Mouse (Mus musculus) lung, adult 2 months (tissue): ENCODE results near the gene Ecsit.
A peak's percentile ranks its signal among the peaks of the same experiment; 100 is the strongest.

ENCODE experiments used
- CTCF ChIP-seq: fragments of 200-500 bp; IDR thresholded peaks from 2 replicates; pipeline ENCODE4 v1.5.1; 2011; ENCODE audit warnings: mild to moderate bottlenecking, low read length, control low read depth; ENCODE audit not compliant: insufficient read depth
- POLR2A ChIP-seq: fragments of 200-500 bp; IDR thresholded peaks from 2 replicates; pipeline ENCODE4 v1.6.1; 2011; ENCODE audit warnings: low read depth, mild to moderate bottlenecking, control low read depth, low read length, borderline replicate concordance; ENCODE audit errors: extremely low read depth

DNA sequence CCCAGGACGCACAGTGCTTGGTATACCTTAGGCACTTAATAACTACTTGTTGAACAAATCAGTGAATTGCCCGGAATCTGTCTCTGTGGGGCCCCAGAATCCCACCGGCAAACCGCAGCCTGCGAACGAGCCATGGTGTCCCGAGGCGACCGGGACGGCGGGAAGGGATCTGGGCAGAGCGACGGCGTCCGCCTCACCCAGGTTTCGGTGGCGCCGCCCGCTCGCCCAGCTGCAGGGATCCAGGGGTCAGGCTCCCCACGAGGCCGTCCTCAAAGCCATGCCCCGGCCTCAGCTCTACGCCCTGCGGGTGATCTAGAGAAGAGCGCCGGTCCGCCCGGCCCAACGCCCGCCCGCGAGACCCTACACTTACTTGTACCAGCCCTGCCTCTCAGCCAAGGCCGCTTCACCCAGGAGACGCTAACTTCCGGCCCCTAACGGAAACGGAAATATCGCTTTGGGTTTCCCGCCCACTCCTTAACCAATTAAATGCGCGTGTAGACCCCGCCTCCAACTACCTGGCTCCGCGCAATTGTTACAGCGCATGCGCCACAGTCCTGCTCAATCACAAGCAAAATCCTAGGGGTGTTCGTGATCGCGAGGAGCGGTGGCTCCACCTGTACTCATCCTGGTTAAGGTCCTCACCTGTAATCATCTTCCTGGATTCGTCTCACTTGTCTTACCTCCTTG, 31.6 kb upstream of the Ecsit start, which contains the start of gene Elof1:
- TF ChIP-seq CTCF (no peak), POLR2A (peak; percentile 91; the same call in 1 of the 2 replicates)
